9 mouse cellular contexts compared by ENCODE assay signal in genomic region chr2:33986420-33986819, GRCm38 (mm10).
DNase-seq lines count a peak whose midpoint lies in the region; ATAC-seq and TF ChIP-seq lines count a peak whose summit lies in the region.
"Had no signal": no experiment of that assay in that cellular context is flagged by ENCODE, and none has a peak within 500 bp of the region (broad histone marks: within the 10 kb centered on the region; RNA-seq: fewer than 3 reads in every experiment).

No protein-coding gene starts in this region.

- H3K27ac ChIP-seq in heart, embryonic 15.5 days = no peak overlapping the region
- H3K27ac ChIP-seq in heart, adult 2 months = no peak overlapping the region
- H3K27ac ChIP-seq in kidney, postnatal 0 days = no peak overlapping the region

- H3K4me3 ChIP-seq in heart, embryonic 15.5 days = no peak overlapping the region
- no peak overlapping the region for H3K4me3 ChIP-seq in heart, adult 2 months
- no peak overlapping the region for H3K4me3 ChIP-seq in kidney, postnatal 0 days (replicated peaks; ENCODE audit: low read depth, low read length)
- H3K4me3 ChIP-seq: myocyte had no signal

- H3K36me3 ChIP-seq in heart, embryonic 15.5 days = no peaks in the 10 kb centered on the region
- H3K36me3 ChIP-seq in heart, adult 2 months (ENCODE audit: control insufficient read depth, insufficient read depth, low read length) = no peaks in the 10 kb centered on the region
- no peaks in the 10 kb centered on the region for H3K36me3 ChIP-seq in kidney, postnatal 0 days (ENCODE audit: insufficient read depth, low read length)

- no peak for DNase-seq in heart, adult 2 months
- peak; percentile 35 for DNase-seq in 3T3-L1 (ENCODE audit: low read depth, low spot score)
- DNase-seq in brain, embryonic 14.5 days (ENCODE audit: low read depth) = peak; percentile 86
- peak; percentile 86 for DNase-seq in kidney, postnatal 0 days (ENCODE audit: low spot score)
- peak; percentile 75 for DNase-seq in retina, postnatal 1 day
- no peak for DNase-seq in spleen, adult 18-20 months

- intact Hi-C loops in heart, adult 2 months (cut with DNase I) = no loop called here

- no peak for TF ChIP-seq EP300 in heart, adult 2 months (IDR thresholded peaks at IDR 0.05; ENCODE audit: insufficient read depth, low read depth, low read length)

- no peak for TF ChIP-seq POLR2A in heart, adult 2 months (IDR thresholded peaks at IDR 0.05; ENCODE audit: insufficient read depth, low read depth, low read length)
- no peak for TF ChIP-seq POLR2A in brain, embryonic 14.5 days (IDR thresholded peaks at IDR 0.05; ENCODE audit: borderline replicate concordance, extremely low read depth, insufficient read depth, insufficient read length, poor library complexity, severe bottlenecking)

- no peaks in the 10 kb centered on the region for H3K9me3 ChIP-seq in heart, embryonic 15.5 days (replicated peaks)
- no peaks in the 10 kb centered on the region for H3K9me3 ChIP-seq in kidney, postnatal 0 days (replicated peaks; ENCODE audit: low read length)

- no peaks in the 10 kb centered on the region for H3K4me1 ChIP-seq in heart, embryonic 15.5 days (replicated peaks)
- H3K4me1 ChIP-seq in heart, adult 2 months (ENCODE audit: control insufficient read depth, insufficient read depth, low read length) = no peaks in the 10 kb centered on the region
- H3K4me1 ChIP-seq in kidney, postnatal 0 days (replicated peaks; ENCODE audit: insufficient read depth, low read length) = no peaks in the 10 kb centered on the region

- H3K27me3 ChIP-seq in heart, embryonic 15.5 days = no peaks in the 10 kb centered on the region
- H3K27me3 ChIP-seq in heart, adult 2 months (ENCODE audit: control insufficient read depth, insufficient read depth, low read length) = no peaks in the 10 kb centered on the region; the same call in 1 of the 2 replicates
- no peaks in the 10 kb centered on the region for H3K27me3 ChIP-seq in kidney, postnatal 0 days (ENCODE audit: insufficient read depth, low read length)

- WGBS in heart, embryonic 15.5 days = 18% methylated on average over 4 of the region's 4 CpGs
- 19% methylated on average over 4 of the region's 4 CpGs for WGBS in heart, adult 2 months
- 17% methylated on average over 4 of the region's 4 CpGs for WGBS in kidney, postnatal 0 days

- no peak for TF ChIP-seq CTCF in heart, adult 2 months (IDR thresholded peaks at IDR 0.05)
- no peak for TF ChIP-seq CTCF in brain, embryonic 14.5 days (IDR thresholded peaks at IDR 0.05; ENCODE audit: borderline replicate concordance, extremely low read depth, insufficient read depth, insufficient read length)
- TF ChIP-seq CTCF in kidney, postnatal 0 days (IDR thresholded peaks at IDR 0.05; ENCODE audit: low read depth) = no peak

- no peaks in the 10 kb centered on the region for H3K79me2 ChIP-seq in heart, adult 2 months (replicated peaks; ENCODE audit: control insufficient read depth, insufficient read depth, low read length)

- H3K9ac ChIP-seq in heart, embryonic 15.5 days = no peak overlapping the region
- no peak overlapping the region for H3K9ac ChIP-seq in heart, adult 2 months (ENCODE audit: low read depth, low read length)
- no peak overlapping the region for H3K9ac ChIP-seq in kidney, postnatal 0 days (ENCODE audit: low read depth, low read length)

- ATAC-seq in heart, embryonic 15.5 days (replicated peaks; ENCODE audit: insufficient number of reproducible peaks, insufficient read depth, low FRiP score, low read depth) = no peak
- ATAC-seq in kidney, postnatal 0 days (replicated peaks; ENCODE audit: low FRiP score, low read depth) = no peak
- ATAC-seq in inflammation-experienced regulatory T-cells, adult 6 months = no peak

- H3K4me2 ChIP-seq in heart, embryonic 15.5 days = 0 out of 2 replicates have a peak overlapping the region, but pooled peaks have one; percentile 25
- H3K4me2 ChIP-seq in kidney, postnatal 0 days (ENCODE audit: low read length) = no peak overlapping the region

Comparison
In these comparisons a context has a peak if more than half of its experiments do, and no peak if none do; other contexts are left out.
1. DNase-seq: peak in 3T3-L1 (single experiment), brain, embryonic 14.5 days (single experiment), kidney, postnatal 0 days (single experiment) and retina, postnatal 1 day (single experiment); none in heart, adult 2 months (0 of 2) and spleen, adult 18-20 months (0 of 2).